Mouse (Mus musculus): Measurements from ENCODE around the gene Zfp28. TPM values are rescaled to one million over a fixed set of nuclear protein-coding genes. Genes with fewer than 3 reads are reported as not detected.

Gene Zfp28
- polyA plus RNA-seq, 1 experiment from 2014 or later = 12.6 TPM

- no peak for DNase-seq (ENCODE audit: low spot score, missing footprints)
- no peaks in the 10 kb centered on the region; the same call in 1 of the 2 replicates for H3K9me3 ChIP-seq (ENCODE audit: control insufficient read depth, low read length)
- no peaks in the 10 kb centered on the region for H3K4me1 ChIP-seq (ENCODE audit: control insufficient read depth, insufficient read depth, low read length)
- ATAC-seq (ENCODE audit: low FRiP score) = no peak
- H3K27me3 ChIP-seq (ENCODE audit: control insufficient read depth, insufficient read depth, low read length) = no peaks in the 10 kb centered on the region
- H3K4me2 ChIP-seq = no peak overlapping the region
- WGBS = 81% methylated on average over 6 of the region's 6 CpGs
- no peak overlapping the region for H3K9ac ChIP-seq (ENCODE audit: low read length)
- no peak overlapping the region for H3K4me3 ChIP-seq (ENCODE audit: low read depth, low read length)
- H3K27ac ChIP-seq (ENCODE audit: low read depth, low read length) = no peak overlapping the region
- no peaks in the 10 kb centered on the region for H3K36me3 ChIP-seq (ENCODE audit: control insufficient read depth, insufficient read depth, low read length)
These were observed 36.8 kb downstream of the Zfp28 start for GRCm38 (mm10) chr7:6419894-6420293.

DNA sequence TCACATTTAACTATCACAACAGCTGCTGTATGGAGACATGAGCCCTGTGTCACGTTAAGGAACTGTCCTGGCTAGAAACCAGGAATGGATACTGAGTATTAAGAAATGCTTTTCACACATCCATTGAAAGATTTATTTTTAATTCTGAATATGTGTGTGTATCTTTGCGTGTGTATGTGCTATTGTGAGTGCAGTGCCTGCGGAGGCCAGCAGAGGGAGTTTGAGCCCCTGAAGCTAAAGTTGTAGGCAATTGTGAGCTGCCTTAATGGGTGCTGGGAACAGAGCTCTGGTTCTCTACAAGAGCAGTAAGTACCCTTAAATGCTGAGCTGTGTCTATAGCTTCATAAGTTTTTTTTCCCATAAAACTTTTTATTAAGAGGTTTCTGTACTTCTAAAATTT is 46.3 kb downstream of the Zfp28 start:
- 88% methylated on average over 3 of the region's 3 CpGs for WGBS
- H3K27me3 ChIP-seq (ENCODE audit: control insufficient read depth, insufficient read depth, low read length) = no peaks in the 10 kb centered on the region
- DNase-seq (ENCODE audit: low spot score, missing footprints) (no peak), ATAC-seq (ENCODE audit: low FRiP score) (no peak)
- H3K9me3 ChIP-seq (ENCODE audit: control insufficient read depth, low read length) = peaks cover 5% of the 10 kb centered on the region; the same call in 1 of the 2 replicates
- peaks cover 1% of the 10 kb centered on the region; the same call in 1 of the 2 replicates for H3K4me1 ChIP-seq (ENCODE audit: control insufficient read depth, insufficient read depth, low read length)
- no peak overlapping the region for H3K27ac ChIP-seq (ENCODE audit: low read depth, low read length)
- no peaks in the 10 kb centered on the region for H3K36me3 ChIP-seq (ENCODE audit: control insufficient read depth, insufficient read depth, low read length)
- no peak overlapping the region for H3K9ac ChIP-seq (ENCODE audit: low read length)
- H3K4me3 ChIP-seq (ENCODE audit: low read depth, low read length) = no peak overlapping the region
- H3K4me2 ChIP-seq = no peak overlapping the region

- ATAC-seq (ENCODE audit: low FRiP score) (no peak), DNase-seq (ENCODE audit: low spot score, missing footprints) (peak; percentile 87)
- Histone ChIP-seq H3K9ac (ENCODE audit: low read length) (no peak overlapping the region), H3K9me3 (ENCODE audit: control insufficient read depth, low read length) (peaks cover 5% of the 10 kb centered on the region; the same call in 1 of the 2 replicates), H3K4me2 (no peak overlapping the region), H3K27me3 (ENCODE audit: control insufficient read depth, insufficient read depth, low read length) (no peaks in the 10 kb centered on the region), H3K4me3 (ENCODE audit: low read depth, low read length) (no peak overlapping the region), H3K4me1 (ENCODE audit: control insufficient read depth, insufficient read depth, low read length) (peaks cover 5% of the 10 kb centered on the region; the same call in 1 of the 2 replicates), H3K36me3 (ENCODE audit: control insufficient read depth, insufficient read depth, low read length) (no peaks in the 10 kb centered on the region), H3K27ac (ENCODE audit: low read depth, low read length) (no peak overlapping the region)
- 58% methylated on average over 2 of the region's 2 CpGs for WGBS
These were observed 47.2 kb downstream of the Zfp28 start for GRCm38 (mm10) chr7:6430342-6430741.

DNA sequence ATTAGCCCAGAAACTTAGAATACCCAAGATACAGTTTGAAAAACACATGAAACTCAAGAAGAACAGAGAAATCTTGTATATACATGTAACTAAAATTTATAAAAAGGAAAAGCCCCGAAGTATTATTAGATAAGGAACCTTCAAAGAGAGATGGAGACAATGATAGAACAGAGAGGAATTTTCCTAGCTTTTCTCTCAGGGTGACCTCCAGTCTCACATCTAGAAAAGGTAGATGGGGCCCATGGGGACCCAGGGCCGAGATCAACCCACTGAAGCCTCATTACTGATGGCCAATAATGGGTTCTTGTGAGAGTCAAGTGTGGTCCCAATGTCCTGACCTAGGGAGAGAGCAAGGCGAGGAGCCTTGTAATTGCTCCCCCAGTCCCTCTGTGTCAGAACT is 55.3 kb downstream of the Zfp28 start, which contains the start of gene Olfr1344:
TSS of gene Olfr1344 (plus strand) at position 301 of the 400 bp plus-strand sequence.
- H3K4me3 ChIP-seq (ENCODE audit: low read depth, low read length) = no peak within 1 kb of the TSS
- no peaks in the 10 kb centered on the region for H3K27me3 ChIP-seq (ENCODE audit: control insufficient read depth, insufficient read depth, low read length)
- 86% methylated on average over 3 of the region's 3 CpGs for WGBS
- no peak within 1 kb of the TSS for H3K27ac ChIP-seq (ENCODE audit: low read depth, low read length)
- no peak within 1 kb of the TSS for H3K4me2 ChIP-seq
- ATAC-seq (ENCODE audit: low FRiP score) = no peak
- no peaks in the 10 kb centered on the region for H3K9me3 ChIP-seq (ENCODE audit: control insufficient read depth, low read length)
- H3K9ac ChIP-seq (ENCODE audit: low read length) = no peak within 1 kb of the TSS
- peaks cover 8% of the 10 kb centered on the region; the same call in 1 of the 2 replicates for H3K4me1 ChIP-seq (ENCODE audit: control insufficient read depth, insufficient read depth, low read length)
- no peak for DNase-seq (ENCODE audit: low spot score, missing footprints)
- H3K36me3 ChIP-seq (ENCODE audit: control insufficient read depth, insufficient read depth, low read length) = no peaks in the 10 kb centered on the region

GRCm38 (mm10) chr7:6441173-6441572 is 58.1 kb downstream of the Zfp28 start:
- DNase-seq (ENCODE audit: low spot score, missing footprints) (no peak), ATAC-seq (ENCODE audit: low FRiP score) (no peak)
- no peak overlapping the region for H3K9ac ChIP-seq (ENCODE audit: low read length)
- WGBS = 53% methylated on average over 2 of the region's 2 CpGs
- H3K4me1 ChIP-seq (ENCODE audit: control insufficient read depth, insufficient read depth, low read length) = no peaks in the 10 kb centered on the region
- no peak overlapping the region for H3K4me3 ChIP-seq (ENCODE audit: low read depth, low read length)
- no peak overlapping the region for H3K27ac ChIP-seq (ENCODE audit: low read depth, low read length)
- H3K9me3 ChIP-seq (ENCODE audit: control insufficient read depth, low read length) = no peaks in the 10 kb centered on the region
- no peaks in the 10 kb centered on the region for H3K36me3 ChIP-seq (ENCODE audit: control insufficient read depth, insufficient read depth, low read length)
- no peaks in the 10 kb centered on the region for H3K27me3 ChIP-seq (ENCODE audit: control insufficient read depth, insufficient read depth, low read length)
- H3K4me2 ChIP-seq = no peak overlapping the region

Other genes with a start within 250 kb of the Zfp28 start
- 13.5 and 14.7 TPM in 2 replicates for gene Zfp787, start 227.3 kb upstream of the Zfp28 start, polyA plus RNA-seq (2014; fragmentation: Nextera tagmentation; extraction: Ambion mirVana)
- gene Zfp444, start 211.1 kb upstream of the Zfp28 start, polyA plus RNA-seq (2014; fragmentation: Nextera tagmentation; extraction: Ambion mirVana) = 69.4 and 72.2 TPM in 2 replicates
- gene Galp, start 186.2 kb upstream of the Zfp28 start, polyA plus RNA-seq (2014; fragmentation: Nextera tagmentation; extraction: Ambion mirVana) = not detected in 2 replicates
- not detected in 2 replicates for gene Zscan5b, start 161.0 kb upstream of the Zfp28 start, polyA plus RNA-seq (2014; fragmentation: Nextera tagmentation; extraction: Ambion mirVana)
- 0.25 TPM in 1 of 2 replicates, not detected in the other for gene Epp13, start 130.6 kb upstream of the Zfp28 start, polyA plus RNA-seq (2014; fragmentation: Nextera tagmentation; extraction: Ambion mirVana)
- gene Zfp667, start 96.7 kb upstream of the Zfp28 start, polyA plus RNA-seq (2014; fragmentation: Nextera tagmentation; extraction: Ambion mirVana) = 12.0 and 12.9 TPM in 2 replicates
- 7.2 and 10.4 TPM in 2 replicates for gene Zfp583, start 52.0 kb upstream of the Zfp28 start, polyA plus RNA-seq (2014; fragmentation: Nextera tagmentation; extraction: Ambion mirVana)
- 2.5 and 3.0 TPM in 2 replicates for gene Gm3854, start 39.5 kb upstream of the Zfp28 start, polyA plus RNA-seq (2014; fragmentation: Nextera tagmentation; extraction: Ambion mirVana)
- 2.5 and 3.3 TPM in 2 replicates for gene Zfp78, start 20.0 kb upstream of the Zfp28 start, polyA plus RNA-seq (2014; fragmentation: Nextera tagmentation; extraction: Ambion mirVana)
- 0.67 and 0.95 TPM in 2 replicates for gene Smim17, start 15.4 kb downstream of the Zfp28 start, polyA plus RNA-seq (2014; fragmentation: Nextera tagmentation; extraction: Ambion mirVana)
- gene Gm20715, start 27.0 kb downstream of the Zfp28 start, polyA plus RNA-seq (2014; fragmentation: Nextera tagmentation; extraction: Ambion mirVana) = not detected in 2 replicates
- gene Olfr1344, start 55.4 kb downstream of the Zfp28 start, polyA plus RNA-seq (2014; fragmentation: Nextera tagmentation; extraction: Ambion mirVana) = not detected in 2 replicates
- gene Olfr1336, start 72.9 kb downstream of the Zfp28 start, polyA plus RNA-seq (2014; fragmentation: Nextera tagmentation; extraction: Ambion mirVana) = not detected in 2 replicates
- gene Olfr1346, start 83.8 kb downstream of the Zfp28 start, polyA plus RNA-seq (2014; fragmentation: Nextera tagmentation; extraction: Ambion mirVana) = not detected in 2 replicates
- gene Olfr5, start 103.6 kb downstream of the Zfp28 start, polyA plus RNA-seq (2014; fragmentation: Nextera tagmentation; extraction: Ambion mirVana) = not detected in 2 replicates
- gene Olfr1347, start 116.5 kb downstream of the Zfp28 start, polyA plus RNA-seq (2014; fragmentation: Nextera tagmentation; extraction: Ambion mirVana) = not detected in 2 replicates
- gene Olfr1348, start 125.5 kb downstream of the Zfp28 start, polyA plus RNA-seq (2014; fragmentation: Nextera tagmentation; extraction: Ambion mirVana) = not detected in 2 replicates
- not detected in 2 replicates for gene Olfr1349, start 139.7 kb downstream of the Zfp28 start, polyA plus RNA-seq (2014; fragmentation: Nextera tagmentation; extraction: Ambion mirVana)
- gene Olfr1350, start 181.5 kb downstream of the Zfp28 start, polyA plus RNA-seq (2014; fragmentation: Nextera tagmentation; extraction: Ambion mirVana) = not detected in 2 replicates

Data from midbrain, embryonic 11.5 days (tissue).